Mouse (Mus musculus): ENCODE data around the gene Sos2.

The Sos2 gene

GRCm38 (mm10) chr12:69681566-69682061, at the start of gene Sos2:
TSS of gene Sos2 (minus strand) at chr12:69681852.
- DNase-seq (ENCODE audit: low spot score), result no peak

DNA sequence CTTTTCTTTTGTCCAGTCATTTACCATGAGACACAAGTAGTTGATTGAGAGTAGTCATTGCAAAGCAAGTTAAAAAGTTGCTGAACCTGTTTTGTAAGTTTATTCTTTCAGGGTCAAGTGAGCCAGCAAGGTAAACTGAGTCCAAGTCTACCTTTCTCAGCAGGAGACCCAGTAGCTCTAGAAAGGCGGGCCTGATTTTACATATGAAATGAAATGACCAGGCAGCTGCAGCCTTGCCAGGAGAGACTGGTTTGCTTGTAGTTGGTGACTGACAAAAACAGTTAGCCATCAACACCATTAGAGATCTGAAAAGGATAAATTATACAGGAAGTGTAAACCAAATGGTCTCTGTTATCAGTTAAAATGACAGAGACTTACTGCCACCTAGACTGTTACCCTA, 48.7 kb upstream of the Sos2 start:
- DNase-seq (ENCODE audit: low spot score), result no peak

- no peak for DNase-seq (ENCODE audit: low spot score)
Measured at GRCm38 (mm10) chr12:69729246-69729645, 47.6 kb upstream of the Sos2 start.

DNA sequence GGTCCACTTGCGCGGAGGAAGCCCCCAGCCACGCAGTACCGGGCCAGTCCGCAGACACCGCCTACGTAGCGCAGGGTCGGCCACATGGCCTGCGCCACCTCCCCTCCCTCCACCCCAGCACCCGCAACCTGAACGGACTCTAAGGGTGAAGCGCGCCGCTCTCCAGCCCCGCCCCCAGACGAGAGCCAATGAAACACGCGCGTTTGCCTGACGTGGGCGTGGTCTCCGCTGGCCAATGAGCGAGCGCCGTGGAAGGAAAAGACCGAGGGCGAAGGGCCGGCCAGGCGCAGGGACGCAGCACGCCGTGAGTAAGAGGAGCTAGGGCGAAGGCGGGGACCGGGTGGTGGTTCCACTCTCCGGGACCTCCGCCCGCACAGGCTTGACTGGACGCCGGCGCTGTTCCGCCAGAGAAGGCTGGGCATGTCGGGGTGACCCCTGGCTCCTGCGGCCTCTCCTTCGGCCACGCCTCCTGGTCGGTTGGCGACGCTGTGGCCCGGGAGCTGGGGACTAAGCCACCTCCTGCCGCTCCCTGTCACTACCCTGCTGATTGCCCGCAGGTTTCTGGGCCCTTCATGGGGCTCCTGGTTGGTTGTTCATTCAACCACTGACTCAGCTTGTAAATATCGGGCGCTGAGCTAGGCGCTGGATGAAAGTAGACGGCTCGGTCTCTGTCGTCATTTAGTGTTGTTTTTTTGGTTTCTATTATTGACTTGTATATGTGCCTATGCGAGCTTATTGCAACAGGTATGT, 43.2 kb upstream of the Sos2 start, which contains the start of the genes L2hgdh and Atp5s:
Gene L2hgdh, minus strand, starts transcription at position 163 of the 750 bp plus-strand sequence.
Gene Atp5s, plus strand, starts transcription at position 240 of the 750 bp plus-strand sequence.
- DNase-seq (ENCODE audit: low spot score), result peak; percentile 86

- peak; percentile 6 for DNase-seq (ENCODE audit: low spot score)
Measured at GRCm38 (mm10) chr12:69724018-69724710, 42.5 kb upstream of the Sos2 start.

DNA sequence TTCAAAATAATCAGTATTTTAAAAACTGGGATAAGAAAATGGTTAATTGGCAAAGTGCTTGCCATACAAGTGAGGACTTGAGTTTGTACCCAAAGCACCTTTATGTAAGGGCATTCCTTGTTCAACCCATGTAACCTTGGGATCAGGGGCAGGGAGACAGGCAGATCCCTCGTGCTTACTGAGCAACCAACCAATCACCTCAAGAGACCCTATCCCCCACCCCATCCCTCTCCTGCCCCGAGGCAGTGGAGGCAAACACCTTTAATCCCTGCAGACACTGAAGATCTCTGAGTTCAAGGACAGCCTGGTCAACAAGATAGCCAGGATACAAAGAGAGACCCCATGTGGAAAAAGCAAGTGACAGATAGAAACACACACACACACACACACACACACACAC, 41.7 kb upstream of the Sos2 start:
- DNase-seq (ENCODE audit: low spot score), result no peak

GRCm38 (mm10) chr12:69722857-69723256, 41.2 kb upstream of the Sos2 start:
- no peak for DNase-seq (ENCODE audit: low spot score)

DNA sequence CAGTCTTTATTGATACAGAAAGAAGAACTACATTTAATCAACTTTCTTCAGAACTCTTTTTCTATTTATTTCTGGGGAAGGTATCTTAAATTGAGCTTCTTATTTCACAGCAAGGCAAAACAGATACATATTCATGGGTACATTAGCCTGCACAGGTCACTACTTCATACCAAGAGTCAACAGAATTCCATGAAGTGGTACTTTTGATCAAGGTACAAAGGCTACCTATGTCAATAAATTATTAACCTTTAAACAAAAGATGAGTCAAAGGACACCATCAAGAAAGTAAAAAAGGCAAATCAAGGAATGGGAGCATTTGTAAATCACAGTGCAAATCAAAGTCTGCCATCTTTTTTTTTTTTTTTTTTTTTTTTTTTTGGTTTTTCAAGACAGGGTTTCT, 32.0 kb upstream of the Sos2 start:
- DNase-seq (ENCODE audit: low spot score), result no peak

GRCm38 (mm10) chr12:69704799-69705458, 23.3 kb upstream of the Sos2 start:
- no peak for DNase-seq (ENCODE audit: low spot score)

DNA sequence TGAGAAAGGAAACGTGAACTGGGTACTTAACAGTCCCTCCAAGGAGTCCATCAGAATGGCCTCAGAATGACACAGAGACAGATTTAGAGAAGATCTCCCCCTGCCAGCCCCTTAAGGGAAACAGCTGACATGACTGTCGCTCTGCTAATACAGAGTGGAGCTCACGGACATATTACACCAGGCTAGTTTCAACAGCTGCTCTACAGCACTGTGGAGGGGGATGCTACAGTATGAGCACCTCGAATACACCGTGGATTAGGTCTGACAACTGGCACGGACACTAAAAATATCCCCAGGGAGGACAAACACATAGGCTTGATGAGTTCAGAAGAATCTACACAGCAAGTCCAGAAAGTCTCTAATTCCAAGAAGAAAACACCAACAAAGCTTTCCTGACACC, 16.7 kb upstream of the Sos2 start:
- DNase-seq (ENCODE audit: low spot score), result no peak

DNA sequence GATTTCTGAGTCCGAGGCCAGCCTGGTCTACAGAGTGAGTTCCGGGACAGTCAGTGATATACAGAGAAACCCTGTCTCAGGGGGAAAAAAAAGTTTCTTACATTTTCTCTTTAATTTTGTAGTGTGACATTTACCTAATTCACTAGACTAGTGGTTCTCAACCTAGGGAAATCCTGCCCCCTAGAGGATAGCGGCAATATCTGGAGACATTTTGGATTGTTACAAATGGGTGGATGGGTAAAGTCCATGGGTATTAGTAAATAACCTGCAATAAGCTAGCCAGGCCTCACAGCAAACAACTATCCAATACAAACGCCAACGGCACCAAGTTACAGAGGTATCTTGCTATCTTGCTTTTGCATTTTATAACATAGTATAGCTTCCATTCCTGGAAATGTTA, 15.1 kb upstream of the Sos2 start:
- DNase-seq (ENCODE audit: low spot score), result no peak

- no peak for DNase-seq (ENCODE audit: low spot score)
Measured at GRCm38 (mm10) chr12:69693471-69693870, 11.8 kb upstream of the Sos2 start.

GRCm38 (mm10) chr12:69690714-69691113, 9.1 kb upstream of the Sos2 start:
- no peak for DNase-seq (ENCODE audit: low spot score)

GRCm38 (mm10) chr12:69689094-69689493, 7.4 kb upstream of the Sos2 start:
- no peak for DNase-seq (ENCODE audit: low spot score)

DNA sequence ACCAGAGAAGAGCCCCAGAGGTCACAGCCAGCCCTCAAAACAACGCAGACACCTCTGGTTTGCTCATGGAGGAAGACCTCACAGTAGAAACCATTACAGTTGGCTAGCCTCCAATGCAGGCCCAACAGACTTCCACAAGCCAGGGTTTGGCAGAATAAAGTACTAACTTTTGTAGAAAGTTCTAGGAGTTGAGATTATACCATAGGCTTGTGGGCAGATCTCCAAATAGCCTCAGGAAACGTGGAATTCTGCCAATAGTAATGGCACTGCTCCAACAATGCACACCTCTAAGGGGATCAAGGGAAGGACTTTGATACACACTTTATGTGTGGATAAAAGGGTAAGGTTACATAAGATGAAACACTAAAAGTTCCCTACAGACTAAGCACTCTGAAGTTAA, 6.7 kb upstream of the Sos2 start:
- no peak for DNase-seq (ENCODE audit: low spot score)

GRCm38 (mm10) chr12:69683537-69683936, 1.9 kb upstream of the Sos2 start:
- DNase-seq (ENCODE audit: low spot score), result no peak

DNA sequence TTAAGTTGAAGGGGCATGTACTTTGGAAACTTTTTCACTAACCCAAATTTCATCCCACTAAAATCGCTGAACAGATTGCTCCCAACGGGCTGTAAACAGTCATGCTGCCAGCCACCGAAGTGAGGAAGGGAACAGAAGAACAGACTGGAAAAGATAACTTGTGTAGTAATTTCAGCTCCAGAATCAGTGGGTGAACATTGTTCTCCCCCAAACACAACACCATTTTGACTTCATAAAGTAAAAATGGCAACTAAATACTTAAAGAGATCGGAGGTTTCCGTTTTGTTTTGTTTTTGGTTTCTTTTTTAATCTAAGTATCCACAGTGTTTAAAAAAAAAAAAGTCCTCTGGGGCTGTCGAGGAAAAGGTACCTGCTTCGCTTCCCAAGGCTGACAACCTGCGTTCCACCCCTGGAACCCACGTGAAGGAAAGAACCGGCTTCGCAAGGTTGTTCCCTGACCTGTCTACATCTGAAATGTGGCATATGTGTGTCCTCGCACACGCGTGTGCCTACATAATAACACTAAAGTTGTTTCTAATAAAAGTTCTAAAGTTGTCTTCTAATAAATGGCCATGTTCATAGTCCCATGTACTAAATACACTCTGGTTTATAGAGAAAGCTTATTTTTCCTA, 1.3 kb upstream of the Sos2 start:
- no peak for DNase-seq (ENCODE audit: low spot score)

DNA sequence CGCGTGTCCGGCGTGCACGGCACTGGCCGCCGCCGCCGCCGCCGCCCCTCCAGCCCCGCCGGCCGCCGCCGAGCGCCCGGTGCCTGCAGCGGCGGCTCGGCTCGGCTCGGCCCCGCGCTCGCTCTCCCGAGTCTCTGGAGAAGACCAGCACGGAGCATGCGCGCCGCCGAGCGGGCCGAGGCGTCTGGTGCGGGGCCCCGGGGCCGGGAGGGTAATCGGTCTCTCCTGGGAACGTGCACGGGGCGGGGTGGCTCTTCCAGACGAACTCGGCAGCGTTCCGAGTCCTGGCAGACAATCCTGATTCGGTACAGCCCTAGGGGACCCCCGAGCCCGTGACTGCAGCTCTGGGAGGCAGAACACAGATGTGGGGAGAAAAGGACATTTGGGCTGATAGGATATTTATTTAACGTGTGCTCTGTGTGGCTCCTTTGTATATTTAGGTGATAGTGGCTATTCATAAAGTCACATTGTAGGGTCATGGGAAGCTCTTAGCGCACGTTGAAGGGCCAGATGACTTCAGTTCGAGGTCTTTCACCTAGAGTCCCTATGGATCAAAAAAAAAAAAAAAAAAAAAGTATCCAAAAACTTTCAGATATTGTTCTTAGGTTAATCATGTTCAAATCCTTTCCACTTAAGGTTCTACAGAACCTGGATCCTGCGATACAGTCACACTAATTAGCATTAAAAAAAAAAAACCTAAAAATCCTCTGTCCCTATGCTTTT, 574 bp upstream of the Sos2 start:
- DNase-seq (ENCODE audit: low spot score), result no peak

DNA sequence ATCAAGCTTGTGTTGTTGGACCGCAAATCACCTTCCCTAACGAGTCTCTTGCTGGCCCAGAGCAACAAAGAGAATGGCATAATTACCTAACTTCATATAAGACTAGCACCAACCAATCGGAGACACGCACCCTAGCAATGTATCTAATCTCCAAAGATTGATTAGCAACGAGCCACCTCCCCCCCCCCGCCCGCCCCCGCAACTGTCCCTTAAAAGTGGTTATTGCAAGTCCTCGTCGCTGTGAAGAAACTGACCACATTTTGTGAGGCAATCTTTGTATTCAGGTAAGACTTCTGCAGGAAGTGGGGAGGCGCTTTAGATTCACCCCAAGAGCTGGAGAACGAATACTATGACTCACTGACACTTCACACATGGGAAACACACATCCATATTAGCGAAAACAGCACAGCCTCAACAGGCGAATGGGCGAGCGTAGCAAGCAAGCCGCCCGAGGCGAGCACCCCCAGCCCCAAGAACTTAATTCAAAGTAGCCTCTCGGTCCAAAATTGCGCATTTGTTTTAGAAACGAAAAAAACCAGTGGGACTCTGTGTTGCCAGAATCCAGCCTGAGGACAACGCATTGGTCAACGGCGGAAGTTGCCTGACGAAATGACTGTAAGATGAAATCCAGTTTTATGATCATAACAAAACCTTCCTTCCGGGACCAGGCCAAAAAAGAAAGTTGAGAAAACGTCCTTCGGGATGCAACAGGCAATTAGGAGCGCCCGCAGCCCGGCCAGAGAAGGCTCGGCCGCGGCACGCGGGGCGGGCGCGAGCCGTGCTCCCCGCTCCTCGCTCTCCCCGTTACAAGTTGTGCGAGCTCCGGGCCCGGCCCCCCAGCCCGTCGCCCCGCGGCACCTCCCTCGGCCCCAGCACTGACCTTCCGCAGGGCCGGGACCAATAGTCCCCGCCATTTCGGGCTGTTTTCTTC, 752 bp downstream of the Sos2 start:
- DNase-seq (ENCODE audit: low spot score), result no peak

GRCm38 (mm10) chr12:69676157-69676556, 5.5 kb downstream of the Sos2 start:
- DNase-seq (ENCODE audit: low spot score), result no peak

Data from layer of hippocampus, adult 9-10 months (tissue).